33 mouse cellular contexts compared by ENCODE assay signal in the genomic region with DNA sequence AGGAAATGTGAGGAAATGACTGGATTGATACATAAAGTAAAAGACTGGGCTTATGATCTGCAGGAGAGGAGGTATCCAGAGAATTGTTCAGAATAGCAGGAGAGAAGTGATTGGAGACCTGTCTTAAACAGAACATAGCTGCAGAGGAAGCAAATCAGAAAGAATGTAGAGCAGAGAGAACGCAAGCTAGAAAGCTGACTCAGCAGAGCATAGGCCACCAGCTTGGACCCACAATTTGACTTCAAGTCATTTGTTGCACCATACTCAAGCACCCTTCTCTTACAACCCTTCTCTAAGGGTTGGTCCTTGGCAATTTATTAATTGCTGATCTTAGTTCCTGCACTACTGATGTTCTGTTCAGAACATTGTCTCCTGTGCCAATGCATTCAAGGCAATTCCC.
"Had no signal": no experiment of that assay in that cellular context is flagged by ENCODE, and none has a peak within 500 bp of the region (broad histone marks: within the 10 kb centered on the region; RNA-seq: fewer than 3 reads in every experiment).

No protein-coding gene starts in this region.

- H3K9me3 ChIP-seq: heart, embryonic 12.5 days; heart, embryonic 13.5 days; heart, embryonic 15.5 days; hindbrain, embryonic 10.5 days; hindbrain, embryonic 12.5 days; hindbrain, embryonic 13.5 days; hindbrain, embryonic 15.5 days; intestine, embryonic 15.5 days; kidney, embryonic 15.5 days had no signal

- H3K9ac ChIP-seq: heart, embryonic 12.5 days; heart, embryonic 13.5 days; heart, embryonic 15.5 days; hindbrain, embryonic 12.5 days; hindbrain, embryonic 13.5 days; hindbrain, embryonic 14.5 days; hindbrain, embryonic 15.5 days; intestine, embryonic 15.5 days; kidney, embryonic 15.5 days had no signal

- H3K4me2 ChIP-seq: heart, embryonic 11.5 days; heart, embryonic 12.5 days; heart, embryonic 13.5 days; heart, embryonic 15.5 days; hindbrain, embryonic 12.5 days; hindbrain, embryonic 13.5 days; hindbrain, embryonic 14.5 days; hindbrain, embryonic 15.5 days; intestine, embryonic 15.5 days; kidney, embryonic 15.5 days had no signal

- ATAC-seq: hindbrain, embryonic 16.5 days; hindbrain, postnatal 0 days; inflammation-experienced regulatory T-cells, adult 6 months; intestine, embryonic 15.5 days; intestine, embryonic 16.5 days; intestine, postnatal 0 days had no signal

- H3K4me3 ChIP-seq: heart, embryonic 12.5 days; heart, embryonic 13.5 days; heart, embryonic 15.5 days; hindbrain, embryonic 10.5 days; hindbrain, embryonic 12.5 days; hindbrain, embryonic 13.5 days; hindbrain, embryonic 15.5 days; intestine, embryonic 15.5 days; kidney, embryonic 15.5 days; layer of hippocampus, adult 2 months; left cerebral cortex, adult 2 months had no signal

- H3K27me3 ChIP-seq: heart, embryonic 12.5 days; heart, embryonic 13.5 days; heart, embryonic 15.5 days; hindbrain, embryonic 12.5 days; hindbrain, embryonic 13.5 days; hindbrain, embryonic 15.5 days; intestine, embryonic 15.5 days; kidney, embryonic 15.5 days had no signal

- DNase-seq: heart, postnatal 10 days; heart, postnatal 14 days; heart, postnatal 36 days; heart, postnatal 4 days; kidney, adult 18-20 months; kidney, adult 2 months; kidney, adult 8-10 months; kidney, adult 9 months; kidney, postnatal 10 days; kidney, postnatal 14 days; kidney, postnatal 25 days; kidney, postnatal 4 days; layer of hippocampus, adult 9-11 months; layer of hippocampus, postnatal 36 days had no signal

- H3K4me1 ChIP-seq: heart, embryonic 12.5 days; heart, embryonic 15.5 days; hindbrain, embryonic 10.5 days; hindbrain, embryonic 12.5 days; hindbrain, embryonic 13.5 days; hindbrain, embryonic 15.5 days; intestine, embryonic 15.5 days; kidney, embryonic 15.5 days had no signal

- H3K36me3 ChIP-seq: heart, embryonic 12.5 days; heart, embryonic 13.5 days; heart, embryonic 15.5 days; hindbrain, embryonic 10.5 days; hindbrain, embryonic 12.5 days; hindbrain, embryonic 13.5 days; hindbrain, embryonic 15.5 days; intestine, embryonic 15.5 days; kidney, embryonic 15.5 days had no signal

- H3K27ac ChIP-seq: heart, embryonic 13.5 days; heart, embryonic 15.5 days; hindbrain, embryonic 10.5 days; hindbrain, embryonic 12.5 days; hindbrain, embryonic 13.5 days; hindbrain, embryonic 14.5 days; hindbrain, embryonic 15.5 days; hindbrain, postnatal 0 days; intestine, embryonic 15.5 days; kidney, embryonic 15.5 days; kidney, postnatal 0 days; layer of hippocampus, adult 2 months; left cerebral cortex, adult 2 months had no signal
